Mouse (Mus musculus): Measurements from ENCODE around the gene Racgap1. TPM values are rescaled to one million over a fixed set of nuclear protein-coding genes. Genes with fewer than 3 reads are reported as not detected.

The Racgap1 gene
- polyA plus RNA-seq, 1 experiment from 2014 or later, result 113 TPM

DNA sequence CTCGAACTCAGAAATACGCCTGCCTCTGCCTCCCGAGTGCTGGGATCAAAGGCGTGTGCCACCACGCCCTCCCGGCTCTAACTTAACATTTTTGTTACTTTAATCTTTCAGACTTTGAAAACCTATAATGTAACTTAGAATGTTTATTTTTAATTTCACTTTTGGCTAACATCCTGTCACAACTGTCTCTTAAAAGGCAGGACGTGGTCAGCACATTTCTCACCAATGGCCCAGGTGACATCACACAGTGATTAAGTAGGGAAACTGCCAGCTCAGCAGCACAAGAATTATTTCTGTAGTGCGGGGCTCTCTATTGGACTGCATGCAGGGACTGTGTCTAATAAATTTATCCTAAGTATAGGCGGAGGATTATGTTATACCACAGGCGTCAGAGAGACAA is 7.6 kb downstream of the Racgap1 start:
- peaks cover 10% of the 10 kb centered on the region for H3K4me1 ChIP-seq (ENCODE audit: control insufficient read depth, insufficient read depth, low read length)
- whole genome bisulfite sequencing, result 77% methylated on average over 10 of the region's 10 CpGs
- no peak for ATAC-seq (ENCODE audit: low FRiP score, low TSS enrichment)

DNA sequence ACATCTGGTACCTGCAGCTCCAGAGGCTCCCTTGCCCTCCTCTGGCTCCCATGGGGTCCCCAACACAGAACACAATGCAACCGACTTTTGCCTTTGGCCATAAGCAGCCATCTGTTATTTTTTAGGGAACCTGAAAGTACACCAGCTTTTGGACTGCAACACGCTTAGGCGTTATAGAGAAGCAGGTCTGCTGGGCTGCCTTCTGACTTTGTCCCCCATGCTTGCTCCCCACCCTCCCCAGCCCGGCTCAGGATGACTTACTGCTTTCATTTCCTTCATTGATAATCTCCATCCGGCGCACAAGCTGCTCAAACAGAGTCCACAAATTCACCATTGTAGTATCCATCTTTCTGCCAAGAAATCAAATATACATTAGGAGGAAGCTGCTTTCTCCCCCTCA is 8.8 kb downstream of the Racgap1 start:
- peaks cover 4% of the 10 kb centered on the region; the same call in 1 of the 2 replicates for H3K4me1 ChIP-seq (ENCODE audit: control insufficient read depth, insufficient read depth, low read length)
- no peaks in the 10 kb centered on the region for H3K9me3 ChIP-seq (ENCODE audit: control insufficient read depth, low read length)
- peaks cover 29% of the 10 kb centered on the region for H3K36me3 ChIP-seq (ENCODE audit: control insufficient read depth, insufficient read depth, low read length)
- H3K9ac ChIP-seq (ENCODE audit: low read depth, low read length), result no peak overlapping the region
- no peak overlapping the region for H3K27ac ChIP-seq (ENCODE audit: low read depth, low read length)
- 76% methylated on average over 6 of the region's 6 CpGs for WGBS
- ATAC-seq (ENCODE audit: low FRiP score, low TSS enrichment), result no peak
- H3K4me2 ChIP-seq (replicated peaks; ENCODE audit: low read depth, low read length), result no peak overlapping the region
- no peak overlapping the region for H3K4me3 ChIP-seq (ENCODE audit: low read length)
- H3K27me3 ChIP-seq (ENCODE audit: control insufficient read depth, insufficient read depth, low read length), result no peaks in the 10 kb centered on the region

More for the DNA sequence above, 7.6 kb downstream of the Racgap1 start:
- Histone ChIP-seq H3K4me3 (ENCODE audit: low read length) (no peak overlapping the region), H3K4me2 (replicated peaks; ENCODE audit: low read depth, low read length) (no peak overlapping the region), H3K27me3 (ENCODE audit: control insufficient read depth, insufficient read depth, low read length) (no peaks in the 10 kb centered on the region), H3K27ac (ENCODE audit: low read depth, low read length) (no peak overlapping the region), H3K9ac (ENCODE audit: low read depth, low read length) (no peak overlapping the region), H3K9me3 (ENCODE audit: control insufficient read depth, low read length) (no peaks in the 10 kb centered on the region), H3K36me3 (ENCODE audit: control insufficient read depth, insufficient read depth, low read length) (peaks cover 20% of the 10 kb centered on the region)

DNA sequence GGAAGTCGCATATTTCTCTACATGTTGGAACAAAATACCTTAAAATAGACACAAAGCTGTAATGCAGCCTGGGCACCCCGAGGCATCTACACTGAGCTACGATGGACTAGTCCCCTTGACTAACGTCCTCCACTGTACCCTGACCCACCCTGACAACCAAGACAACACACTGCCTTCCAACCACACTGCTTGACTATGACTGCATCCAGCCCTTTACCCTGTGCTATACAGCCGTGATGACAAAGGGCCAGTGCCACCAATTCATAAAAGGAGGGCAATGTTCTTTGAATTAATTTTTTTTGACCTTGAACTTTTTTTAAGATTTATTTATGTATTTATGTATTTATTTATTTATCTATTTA is 13.4 kb downstream of the Racgap1 start:
- WGBS, result 90% methylated on average over 5 of the region's 5 CpGs
- H3K4me1 ChIP-seq (ENCODE audit: control insufficient read depth, insufficient read depth, low read length), result no peaks in the 10 kb centered on the region
- H3K36me3 ChIP-seq (ENCODE audit: control insufficient read depth, insufficient read depth, low read length), result peaks cover 71% of the 10 kb centered on the region
- no peak overlapping the region for H3K4me2 ChIP-seq (replicated peaks; ENCODE audit: low read depth, low read length)
- H3K27ac ChIP-seq (ENCODE audit: low read depth, low read length), result no peak overlapping the region
- ATAC-seq (ENCODE audit: low FRiP score, low TSS enrichment), result no peak
- no peaks in the 10 kb centered on the region for H3K9me3 ChIP-seq (ENCODE audit: control insufficient read depth, low read length)
- H3K4me3 ChIP-seq (ENCODE audit: low read length), result no peak overlapping the region
- no peak overlapping the region for H3K9ac ChIP-seq (ENCODE audit: low read depth, low read length)
- no peaks in the 10 kb centered on the region for H3K27me3 ChIP-seq (ENCODE audit: control insufficient read depth, insufficient read depth, low read length)

DNA sequence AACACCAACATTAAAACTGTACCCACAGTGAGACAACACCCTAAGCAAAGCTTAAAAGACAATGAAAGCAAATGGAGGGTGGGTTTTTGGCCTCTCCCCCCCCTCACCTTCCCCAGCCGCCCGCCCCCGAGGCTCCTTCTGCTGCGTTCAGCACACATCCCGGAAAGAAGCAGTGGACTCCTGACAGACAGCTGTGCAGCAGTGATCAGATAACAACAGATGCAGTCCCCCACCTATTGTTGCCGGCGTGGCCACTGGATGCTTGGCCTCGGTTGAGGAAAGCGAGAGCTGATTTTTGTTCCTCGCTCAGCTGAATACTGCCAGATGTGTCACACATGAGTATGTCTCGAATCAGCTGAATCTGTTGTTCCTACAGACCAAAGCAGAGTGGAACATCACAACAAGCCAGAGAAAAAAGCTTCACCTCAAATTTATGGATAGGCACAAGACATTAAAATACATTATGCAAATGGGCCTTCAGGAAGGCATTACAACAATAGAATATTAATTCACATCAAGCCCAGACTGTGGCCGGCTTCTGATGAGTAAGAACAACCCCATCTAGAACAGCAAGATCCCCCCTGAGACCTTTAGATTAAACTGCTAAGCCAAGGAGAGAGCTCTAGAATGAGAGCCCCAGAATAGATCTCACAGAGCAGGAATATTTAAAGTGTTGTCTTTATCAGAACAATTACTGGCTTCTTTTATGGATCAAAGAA is 13.9 kb downstream of the Racgap1 start:
- WGBS, result 92% methylated on average over 12 of the region's 12 CpGs
- H3K36me3 ChIP-seq (ENCODE audit: control insufficient read depth, insufficient read depth, low read length), result peaks cover 76% of the 10 kb centered on the region
- ATAC-seq (ENCODE audit: low FRiP score, low TSS enrichment), result no peak

DNA sequence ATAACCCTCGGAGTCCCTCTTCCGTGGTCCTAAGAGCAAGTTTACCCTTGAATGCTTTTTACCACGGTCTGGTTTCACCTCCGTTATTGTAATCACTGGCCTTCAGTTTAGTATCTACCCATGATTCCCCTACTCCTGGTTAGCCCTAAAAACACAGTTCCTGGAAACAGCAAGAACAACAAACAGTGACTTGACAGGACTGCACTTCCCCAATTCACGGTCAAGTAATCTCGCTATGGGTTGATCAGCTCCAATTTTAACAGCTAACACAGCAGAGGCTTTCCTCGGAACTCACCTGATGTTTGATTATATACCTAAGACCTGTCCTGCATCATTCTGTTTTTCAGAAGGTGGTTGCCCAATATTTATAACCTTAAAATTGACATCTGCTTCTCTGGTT is 16.8 kb downstream of the Racgap1 start:
- ATAC-seq (ENCODE audit: low FRiP score, low TSS enrichment), result no peak
- Histone ChIP-seq H3K9me3 (ENCODE audit: control insufficient read depth, low read length) (no peaks in the 10 kb centered on the region; the same call in 1 of the 2 replicates), H3K36me3 (ENCODE audit: control insufficient read depth, insufficient read depth, low read length) (peaks cover 93% of the 10 kb centered on the region), H3K4me3 (ENCODE audit: low read length) (no peak overlapping the region), H3K27me3 (ENCODE audit: control insufficient read depth, insufficient read depth, low read length) (no peaks in the 10 kb centered on the region), H3K9ac (ENCODE audit: low read depth, low read length) (no peak overlapping the region), H3K4me1 (ENCODE audit: control insufficient read depth, insufficient read depth, low read length) (no peaks in the 10 kb centered on the region), H3K27ac (ENCODE audit: low read depth, low read length) (no peak overlapping the region), H3K4me2 (replicated peaks; ENCODE audit: low read depth, low read length) (no peak overlapping the region)
- WGBS, result 89% methylated on average over 7 of the region's 7 CpGs

More for the DNA sequence above, 13.9 kb downstream of the Racgap1 start:
- Histone ChIP-seq H3K4me1 (ENCODE audit: control insufficient read depth, insufficient read depth, low read length) (no peaks in the 10 kb centered on the region), H3K27me3 (ENCODE audit: control insufficient read depth, insufficient read depth, low read length) (no peaks in the 10 kb centered on the region), H3K9ac (ENCODE audit: low read depth, low read length) (no peak overlapping the region), H3K4me3 (ENCODE audit: low read length) (no peak overlapping the region), H3K27ac (ENCODE audit: low read depth, low read length) (no peak overlapping the region), H3K4me2 (replicated peaks; ENCODE audit: low read depth, low read length) (no peak overlapping the region), H3K9me3 (ENCODE audit: control insufficient read depth, low read length) (no peaks in the 10 kb centered on the region)

DNA sequence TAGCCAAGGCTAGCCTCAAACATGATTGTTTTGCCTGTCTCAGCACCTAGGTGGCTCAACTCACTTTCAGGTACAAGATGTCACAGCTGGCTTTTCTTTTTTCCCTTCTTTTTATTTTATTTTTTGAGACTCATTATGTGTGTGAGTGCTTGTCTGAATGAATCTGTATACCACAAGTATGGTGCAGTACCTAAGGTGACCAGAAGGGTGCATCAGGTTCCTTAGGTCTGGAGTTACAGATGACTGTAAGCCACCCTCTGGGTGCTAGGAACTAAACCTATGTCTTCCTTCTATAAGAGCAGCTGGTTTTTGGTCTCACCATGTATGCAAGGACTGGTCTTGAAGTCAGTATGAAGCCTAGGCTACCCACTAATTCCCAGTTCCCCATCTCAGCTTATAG is 19.8 kb downstream of the Racgap1 start:
- Histone ChIP-seq H3K27me3 (ENCODE audit: control insufficient read depth, insufficient read depth, low read length) (no peaks in the 10 kb centered on the region), H3K4me2 (replicated peaks; ENCODE audit: low read depth, low read length) (no peak overlapping the region), H3K9ac (ENCODE audit: low read depth, low read length) (no peak overlapping the region), H3K36me3 (ENCODE audit: control insufficient read depth, insufficient read depth, low read length) (peaks cover 92% of the 10 kb centered on the region), H3K27ac (ENCODE audit: low read depth, low read length) (no peak overlapping the region), H3K4me3 (ENCODE audit: low read length) (no peak overlapping the region), H3K9me3 (ENCODE audit: control insufficient read depth, low read length) (no peaks in the 10 kb centered on the region; the same call in 1 of the 2 replicates), H3K4me1 (ENCODE audit: control insufficient read depth, insufficient read depth, low read length) (no peaks in the 10 kb centered on the region)
- no peak for ATAC-seq (ENCODE audit: low FRiP score, low TSS enrichment)

DNA sequence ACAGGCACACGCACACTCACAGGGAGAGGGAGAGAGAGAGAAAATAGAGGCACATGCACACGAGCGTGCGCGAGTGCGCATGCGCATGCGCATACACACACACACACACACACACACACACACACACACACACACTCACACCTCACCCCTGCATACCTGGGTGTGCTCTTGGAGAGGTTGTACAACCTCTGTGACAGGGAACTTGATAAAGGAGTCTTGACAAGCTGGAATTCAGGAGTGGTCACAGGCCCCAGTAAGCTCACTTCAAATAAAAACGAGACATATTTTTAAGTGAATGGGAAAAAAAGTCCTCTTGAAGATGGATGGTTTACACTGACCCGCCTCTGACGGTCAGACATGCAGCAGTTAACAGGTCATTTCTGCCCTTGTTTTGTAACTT is 29.4 kb downstream of the Racgap1 start:
- Histone ChIP-seq H3K27ac (ENCODE audit: low read depth, low read length) (no peak overlapping the region), H3K9me3 (ENCODE audit: control insufficient read depth, low read length) (no peaks in the 10 kb centered on the region), H3K4me2 (replicated peaks; ENCODE audit: low read depth, low read length) (no peak overlapping the region), H3K9ac (ENCODE audit: low read depth, low read length) (no peak overlapping the region), H3K36me3 (ENCODE audit: control insufficient read depth, insufficient read depth, low read length) (peaks cover 65% of the 10 kb centered on the region), H3K4me1 (ENCODE audit: control insufficient read depth, insufficient read depth, low read length) (no peaks in the 10 kb centered on the region), H3K4me3 (ENCODE audit: low read length) (no peak overlapping the region), H3K27me3 (ENCODE audit: control insufficient read depth, insufficient read depth, low read length) (no peaks in the 10 kb centered on the region)
- 85% methylated on average over 9 of the region's 11 CpGs for WGBS
- ATAC-seq (ENCODE audit: low FRiP score, low TSS enrichment), result no peak

DNA sequence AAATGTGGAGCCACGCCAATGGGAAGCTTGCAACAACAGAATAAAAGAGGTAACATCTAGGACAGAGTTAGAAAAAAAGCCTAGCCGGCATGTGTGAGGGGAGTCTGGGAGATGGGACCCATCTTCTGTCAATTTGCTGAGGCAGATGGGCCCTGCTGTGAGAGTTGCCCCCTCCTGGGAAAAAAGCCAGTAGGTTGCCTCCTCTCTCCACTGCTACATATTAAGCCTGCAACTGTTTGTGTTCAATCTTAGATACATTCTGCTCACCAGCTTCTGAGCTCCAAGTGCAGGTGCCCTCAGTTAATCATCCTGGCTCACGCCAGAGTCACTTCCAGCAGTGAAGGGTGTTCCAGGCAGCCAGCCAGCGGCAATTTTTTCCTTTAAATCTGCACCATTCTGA is 31.6 kb downstream of the Racgap1 start:
- no peaks in the 10 kb centered on the region for H3K27me3 ChIP-seq (ENCODE audit: control insufficient read depth, insufficient read depth, low read length)
- H3K4me3 ChIP-seq (ENCODE audit: low read length), result no peak overlapping the region
- 83% methylated on average over 4 of the region's 4 CpGs for WGBS
- no peaks in the 10 kb centered on the region for H3K9me3 ChIP-seq (ENCODE audit: control insufficient read depth, low read length)
- ATAC-seq (ENCODE audit: low FRiP score, low TSS enrichment), result no peak
- H3K4me1 ChIP-seq (ENCODE audit: control insufficient read depth, insufficient read depth, low read length), result peaks cover 5% of the 10 kb centered on the region; the same call in 1 of the 2 replicates
- H3K4me2 ChIP-seq (replicated peaks; ENCODE audit: low read depth, low read length), result no peak overlapping the region
- peaks cover 43% of the 10 kb centered on the region for H3K36me3 ChIP-seq (ENCODE audit: control insufficient read depth, insufficient read depth, low read length)
- no peak overlapping the region for H3K27ac ChIP-seq (ENCODE audit: low read depth, low read length)
- no peak overlapping the region for H3K9ac ChIP-seq (ENCODE audit: low read depth, low read length)

DNA sequence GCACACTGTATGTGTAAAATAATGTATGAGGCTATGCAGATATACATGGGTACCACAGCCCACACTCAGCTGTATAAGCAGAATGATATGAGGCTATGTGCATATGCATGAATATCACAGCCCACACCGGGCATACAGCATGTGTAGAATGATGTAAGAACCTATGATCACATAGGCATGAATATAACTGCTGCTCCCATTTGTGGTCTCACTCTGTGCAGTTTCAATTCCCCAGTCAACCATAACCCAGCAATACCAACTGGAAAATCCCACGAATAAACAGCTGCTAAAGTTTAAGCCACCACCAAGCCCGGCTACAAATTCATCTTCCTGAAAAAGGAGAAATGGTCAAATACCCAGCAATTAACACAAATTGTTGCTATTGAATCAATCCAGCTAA is 32.9 kb downstream of the Racgap1 start:
- peaks cover 5% of the 10 kb centered on the region; the same call in 1 of the 2 replicates for H3K4me1 ChIP-seq (ENCODE audit: control insufficient read depth, insufficient read depth, low read length)
- no peak overlapping the region for H3K27ac ChIP-seq (ENCODE audit: low read depth, low read length)
- H3K27me3 ChIP-seq (ENCODE audit: control insufficient read depth, insufficient read depth, low read length), result no peaks in the 10 kb centered on the region
- peaks cover 31% of the 10 kb centered on the region for H3K36me3 ChIP-seq (ENCODE audit: control insufficient read depth, insufficient read depth, low read length)
- 87% methylated on average over 3 of the region's 3 CpGs for WGBS
- H3K4me3 ChIP-seq (ENCODE audit: low read length), result no peak overlapping the region
- H3K9ac ChIP-seq (ENCODE audit: low read depth, low read length), result no peak overlapping the region
- no peaks in the 10 kb centered on the region for H3K9me3 ChIP-seq (ENCODE audit: control insufficient read depth, low read length)
- no peak for ATAC-seq (ENCODE audit: low FRiP score, low TSS enrichment)
- H3K4me2 ChIP-seq (replicated peaks; ENCODE audit: low read depth, low read length), result no peak overlapping the region
